Mouse (Mus musculus) brain, embryonic 14.5 days (tissue): Measurements from ENCODE around the gene Ccdc121. TPM values are rescaled to one million over a fixed set of nuclear protein-coding genes. Genes with fewer than 3 reads are reported as not detected.

ENCODE experiments used
- DNase-seq: peaks from one replicate; pipeline ENCODE4 v3.0.0-alpha.2; 2011; ENCODE audit warnings: low read depth
- CTCF ChIP-seq: fragments of 200-500 bp; IDR thresholded peaks from 2 replicates; pipeline ENCODE4 v1.5.1; 2012; ENCODE audit warnings: inconsistent platforms, mild to moderate bottlenecking, moderate library complexity, borderline replicate concordance; ENCODE audit not compliant: insufficient read depth, insufficient read length; ENCODE audit errors: extremely low read depth
- POLR2A ChIP-seq: fragments of 200-500 bp; IDR thresholded peaks from 2 replicates; pipeline ENCODE4 v1.6.1; 2012; ENCODE audit warnings: mild to moderate bottlenecking, inconsistent platforms, borderline replicate concordance; ENCODE audit not compliant: poor library complexity, insufficient read depth, insufficient read length, severe bottlenecking; ENCODE audit errors: extremely low read depth
- polyA plus RNA-seq: library from polyadenylated mRNA; depleted of rRNA; stranded (reverse); fragments of >200 nt; gene quantifications from 2 replicates; pipeline ENCODE4 v1.2.3, GENCODE M21; 2012

Gene Ccdc121
- polyA plus RNA-seq, 1 experiment: 0.04 TPM

DNA sequence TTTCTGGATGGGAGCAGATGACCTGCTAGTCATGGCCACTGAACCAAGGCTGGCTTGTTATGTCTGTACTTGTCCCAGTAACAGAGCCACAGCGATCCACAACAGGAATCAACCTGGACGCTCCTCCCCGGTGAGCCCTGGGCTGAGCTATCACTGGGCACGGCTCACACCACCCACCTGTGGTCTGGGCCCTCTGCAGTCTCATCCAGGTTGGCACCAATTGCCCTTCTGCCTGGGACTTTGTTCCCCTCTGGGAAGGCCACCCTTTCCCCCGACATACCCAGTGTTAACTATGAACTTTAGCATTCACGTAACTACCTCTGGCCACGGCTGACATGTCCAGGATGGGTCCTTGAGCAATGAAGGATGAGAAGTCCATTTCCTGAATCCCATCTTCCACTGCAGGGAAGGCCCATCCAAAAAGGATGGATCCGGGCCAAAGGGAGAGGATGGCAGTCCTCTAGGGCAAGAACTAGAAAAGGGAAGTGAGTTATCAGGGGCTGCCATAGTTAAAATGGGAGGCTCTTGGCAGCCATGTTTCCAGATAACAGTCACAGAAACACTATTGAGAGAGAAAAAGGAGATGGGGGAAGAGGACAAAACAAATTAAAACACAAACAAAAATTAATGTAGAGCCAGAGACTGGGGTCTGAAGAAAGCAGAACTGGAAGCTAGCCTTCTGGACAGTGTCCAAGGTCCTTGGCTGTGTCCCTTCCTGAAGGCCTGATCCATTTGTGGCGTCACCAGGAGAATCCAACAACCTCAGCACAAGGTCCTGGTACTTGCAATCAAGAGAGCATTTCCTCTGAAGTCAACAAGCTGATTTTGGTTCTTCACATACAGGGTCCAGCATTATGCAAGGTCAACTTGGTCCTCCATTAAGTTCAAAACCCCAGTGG, 26.6 kb upstream of the Ccdc121 start:
- TF ChIP-seq CTCF: no peak
- no peak for TF ChIP-seq POLR2A
- no peak for DNase-seq

- TF ChIP-seq CTCF: no peak
- TF ChIP-seq POLR2A: no peak
- peak; percentile 22 for DNase-seq
These were observed 24.1 kb upstream of the Ccdc121 start for GRCm38 (mm10) chr1:181535165-181535873.

GRCm38 (mm10) chr1:181529368-181529767, 18.1 kb upstream of the Ccdc121 start:
- peak; percentile 69 for DNase-seq
- TF ChIP-seq POLR2A: no peak
- TF ChIP-seq CTCF: no peak

- no peak for DNase-seq
- TF ChIP-seq POLR2A: no peak
- TF ChIP-seq CTCF: no peak
These were observed 14.7 kb upstream of the Ccdc121 start for GRCm38 (mm10) chr1:181525996-181526395.

GRCm38 (mm10) chr1:181523831-181524230, 12.6 kb upstream of the Ccdc121 start:
- DNase-seq: peak; percentile 17
- TF ChIP-seq CTCF (no peak), POLR2A (no peak)

DNA sequence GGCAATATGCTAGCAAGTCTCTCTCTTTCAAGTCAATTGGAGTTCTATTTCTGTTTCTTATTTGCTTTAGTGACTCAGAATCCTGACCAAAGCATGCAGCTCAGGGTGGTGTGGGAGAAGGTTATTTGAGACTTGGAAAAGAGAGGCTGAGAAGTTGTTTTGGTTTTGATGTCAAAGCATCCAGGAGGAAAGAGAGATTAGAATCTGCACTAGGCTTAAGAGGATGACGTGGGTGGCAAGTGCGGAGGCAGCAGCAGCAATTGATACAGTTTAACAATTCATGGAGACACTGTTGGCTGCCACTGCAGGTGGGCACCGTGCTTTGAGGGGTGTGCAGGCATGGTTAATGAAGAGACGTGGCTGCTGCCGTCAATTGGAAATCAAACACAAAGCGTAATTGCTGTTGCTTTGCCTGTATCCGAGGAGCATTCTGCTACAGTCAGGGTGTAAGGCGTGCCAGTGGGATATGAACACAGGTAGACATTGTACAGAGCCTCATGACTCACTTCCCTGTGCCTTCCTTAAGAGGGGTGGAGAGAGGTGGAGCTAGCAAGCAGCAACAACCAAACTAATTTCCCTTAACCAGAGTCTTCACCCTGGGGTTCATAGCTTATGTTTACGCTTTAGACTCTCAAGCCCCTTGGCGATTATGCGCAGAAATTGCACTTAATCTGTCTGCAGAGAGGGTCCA, 10.3 kb upstream of the Ccdc121 start:
- no peak for DNase-seq
- TF ChIP-seq CTCF: no peak
- no peak for TF ChIP-seq POLR2A

DNA sequence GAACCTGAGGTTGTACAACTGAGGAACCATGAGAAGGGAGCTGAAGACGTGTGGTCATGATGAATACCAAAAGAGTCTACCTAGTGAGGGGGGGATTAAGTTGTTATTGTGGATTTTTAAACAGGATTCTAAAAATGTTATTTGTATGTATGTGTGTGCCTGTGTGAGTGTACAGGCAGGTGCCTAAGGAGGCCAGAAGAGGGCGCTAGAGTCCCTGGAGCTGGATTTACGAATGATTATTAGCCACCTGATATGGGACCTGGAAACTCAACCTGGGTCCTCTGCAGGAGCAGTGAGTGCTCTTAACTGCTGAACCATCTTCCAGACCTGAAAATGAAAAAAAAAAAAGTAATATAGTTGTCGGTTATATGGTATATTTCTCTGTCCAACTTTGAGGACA, 7.9 kb upstream of the Ccdc121 start:
- TF ChIP-seq CTCF (peak; percentile 26; the same call in 1 of the 2 replicates), POLR2A (no peak)
- no peak for DNase-seq

GRCm38 (mm10) chr1:181518046-181518445, 6.8 kb upstream of the Ccdc121 start:
- no peak for DNase-seq
- TF ChIP-seq CTCF: no peak

DNA sequence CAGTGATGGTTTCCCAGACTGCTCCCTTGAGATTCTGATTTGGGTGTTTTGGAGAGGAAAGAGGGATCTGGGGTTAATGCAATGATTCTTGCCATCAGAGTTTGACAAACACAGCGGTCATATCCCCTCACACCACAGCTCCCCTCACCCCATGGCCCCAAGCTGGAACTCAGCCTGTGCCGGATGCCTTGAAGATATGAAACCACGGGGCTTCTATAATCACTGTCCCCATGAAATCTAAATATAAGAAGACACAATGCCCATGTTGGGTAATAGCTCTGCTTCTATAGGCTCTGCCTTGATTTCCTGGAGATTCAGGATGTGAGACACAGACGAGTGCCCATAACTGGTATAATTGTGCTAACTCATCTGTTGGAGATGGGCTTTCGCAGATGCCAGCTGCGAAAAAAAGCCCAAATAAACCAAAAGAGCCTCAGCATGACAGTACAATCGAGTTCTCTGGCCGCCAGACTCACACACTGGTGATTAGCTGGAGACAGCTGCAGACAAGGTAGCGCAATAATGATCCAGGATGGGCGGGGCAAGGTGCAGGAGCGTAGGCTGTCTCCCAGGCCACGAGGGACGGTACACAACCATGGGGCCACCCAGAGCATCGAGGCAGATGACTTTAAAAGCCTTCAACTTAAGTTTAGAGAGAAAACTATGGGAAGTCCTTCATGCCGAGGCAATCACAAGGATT, 1.3 kb upstream of the Ccdc121 start:
- TF ChIP-seq CTCF (no peak), POLR2A (no peak)
- no peak for DNase-seq

- peak; percentile 36 for DNase-seq
These were observed 396 bp downstream of the Ccdc121 start for GRCm38 (mm10) chr1:181510855-181511254.

DNA sequence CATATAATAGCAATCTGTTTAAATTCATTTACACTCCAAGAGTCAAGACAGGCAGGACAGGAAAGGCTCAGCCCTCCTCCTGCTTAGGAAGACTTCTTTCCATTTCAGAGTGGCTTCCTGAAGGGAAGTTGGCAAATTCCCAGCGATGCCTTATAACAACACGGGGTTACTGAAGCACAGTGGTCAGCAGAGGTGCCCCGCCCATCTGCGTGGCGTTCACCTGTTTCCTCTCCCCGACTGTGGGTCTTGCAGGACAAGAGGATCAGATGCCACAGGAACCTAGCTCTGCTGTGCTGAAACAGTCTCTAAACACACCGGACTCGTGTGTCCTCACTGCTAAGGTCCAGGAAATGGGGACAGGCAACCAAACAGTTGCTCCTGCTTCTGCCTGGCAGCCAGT, 5.9 kb downstream of the Ccdc121 start:
- TF ChIP-seq POLR2A (no peak), CTCF (no peak)
- no peak for DNase-seq

DNA sequence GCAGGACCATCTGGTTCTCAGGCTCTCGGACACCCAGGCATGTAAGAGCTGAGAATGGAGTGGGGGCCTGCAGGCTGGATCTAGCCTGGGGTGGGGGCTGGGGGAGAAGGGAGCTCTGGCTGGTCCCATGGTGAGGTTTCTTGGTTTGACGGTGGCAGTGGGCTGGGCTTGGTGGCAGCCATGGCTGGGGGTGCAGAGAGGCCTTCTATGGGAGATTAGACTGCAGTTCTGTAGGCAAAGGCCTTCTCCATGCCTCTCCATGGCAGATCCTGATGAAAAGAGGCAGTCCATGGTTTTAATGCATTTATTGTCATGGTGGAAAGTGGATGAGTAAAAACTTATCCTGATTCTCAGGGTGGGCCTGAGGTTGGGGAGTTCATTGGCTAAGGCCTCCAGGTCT, 7.8 kb downstream of the Ccdc121 start:
- TF ChIP-seq POLR2A: no peak
- TF ChIP-seq CTCF: no peak
- DNase-seq: no peak
